Mouse (Mus musculus) neural tube, embryonic 12.5 days (tissue): ENCODE data around the gene Prkab2. TPM values are rescaled to one million over a fixed set of nuclear protein-coding genes. Genes with fewer than 3 reads are reported as not detected.
A peak's percentile ranks its signal among the peaks of the same experiment; 100 is the strongest.

ENCODE experiments used
- ATAC-seq: fragments of 200-750 bp; cut with Nextera tagmentation; 2 replicates; pipeline ENCODE4 v1.8.0; 2017; ENCODE audit warnings: low read depth, mild to moderate bottlenecking, moderate TSS enrichment, moderate library complexity; ENCODE audit not compliant: low FRiP score
- H3K27ac ChIP-seq: fragments of 300-500 bp; sonication (generic); 2 replicates; pipeline ENCODE4 v1.5.1; 2016
- H3K27me3 ChIP-seq: fragments of 300-500 bp; sonication (generic); replicated peaks from 2 replicates; pipeline ENCODE4 v1.6.1; 2016; ENCODE audit warnings: mild to moderate bottlenecking
- H3K36me3 ChIP-seq: fragments of 300-500 bp; sonication (generic); 2 replicates; pipeline ENCODE4 v1.6.1; 2016; ENCODE audit warnings: mild to moderate bottlenecking
- H3K4me1 ChIP-seq: fragments of 300-500 bp; sonication (generic); 2 replicates; pipeline ENCODE4 v1.6.1; 2016
- H3K4me2 ChIP-seq: fragments of 300-500 bp; sonication (generic); replicated peaks from 2 replicates; pipeline ENCODE4 v1.6.1; 2016; ENCODE audit warnings: mild to moderate bottlenecking
- H3K4me3 ChIP-seq: fragments of 300-500 bp; sonication (generic); 2 replicates; pipeline ENCODE4 v1.5.1; 2016
- H3K9ac ChIP-seq: fragments of 300-500 bp; sonication (generic); 2 replicates; pipeline ENCODE4 v1.6.1; 2016; ENCODE audit warnings: mild to moderate bottlenecking
- H3K9me3 ChIP-seq: fragments of 300-500 bp; sonication (generic); 2 replicates; pipeline ENCODE4 v1.6.1; 2016; ENCODE audit warnings: mild to moderate bottlenecking
- WGBS: fragments of 180-500 bp; shearing (Covaris S2); methylation state at CpG from one replicate; pipeline ENCODE4 v1.1.7; 2016; 5-methylcytosine and 5-hydroxymethylcytosine counted together
- polyA plus RNA-seq: library from polyadenylated mRNA; unstranded; fragments of >200 nt; fragmentation: Nextera tagmentation; extraction: Ambion mirVana; gene quantifications from 2 replicates; pipeline ENCODE4 v1.2.1, GENCODE M21; 2016

The Prkab2 gene
- polyA plus RNA-seq, 1 experiment from 2014 or later, result 10.3 TPM

DNA sequence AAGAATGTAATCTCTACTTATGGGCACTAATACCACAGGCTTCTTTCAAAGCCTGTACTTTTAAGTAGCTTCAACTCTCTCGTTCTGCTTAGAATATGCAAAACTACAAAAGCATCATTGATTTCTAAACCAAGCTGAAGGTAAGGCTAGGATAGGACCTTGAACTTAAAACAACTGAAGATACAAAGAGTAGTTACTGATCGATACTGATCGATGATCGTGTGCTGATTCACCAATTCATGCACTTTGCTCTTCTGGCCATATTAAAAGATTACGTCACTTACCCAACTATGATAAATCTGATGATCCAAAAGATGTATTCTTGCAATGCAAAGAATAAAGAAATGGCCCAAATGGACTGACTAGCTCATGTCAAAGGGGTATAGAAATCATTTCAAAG, 4.2 kb upstream of the Prkab2 start:
- H3K27me3 ChIP-seq, result no peaks in the 10 kb centered on the region
- H3K4me3 ChIP-seq, result no peak overlapping the region
- H3K36me3 ChIP-seq, result no peaks in the 10 kb centered on the region
- H3K9me3 ChIP-seq, result no peaks in the 10 kb centered on the region
- no peak overlapping the region for H3K4me2 ChIP-seq
- 0 out of 2 replicates have a peak, but pooled peaks cover 3% of the 10 kb centered on the region for H3K4me1 ChIP-seq
- 90% methylated on average over 5 of the region's 5 CpGs for WGBS
- ATAC-seq, result no peak
- no peak overlapping the region for H3K9ac ChIP-seq
- H3K27ac ChIP-seq, result no peak overlapping the region

DNA sequence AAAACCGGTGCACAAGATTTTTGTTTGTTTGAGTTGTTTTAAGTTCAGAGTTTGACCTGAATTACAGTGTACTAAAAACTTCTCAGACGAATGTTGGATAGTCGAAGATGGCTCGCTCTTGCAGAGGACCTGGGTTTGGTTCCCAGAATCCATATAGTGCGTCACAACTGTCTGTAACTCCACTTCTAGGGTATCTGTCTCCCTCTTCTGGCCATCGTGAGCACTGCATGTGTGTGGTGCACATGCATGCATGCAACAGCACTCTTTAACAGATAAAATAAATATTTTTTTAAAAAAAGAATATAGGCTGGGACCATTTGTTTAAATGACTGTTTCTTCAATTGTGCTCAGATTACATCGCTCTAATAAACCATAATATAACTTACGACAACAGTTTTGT, 3.1 kb upstream of the Prkab2 start:
- no peak overlapping the region for H3K4me3 ChIP-seq
- no peaks in the 10 kb centered on the region for H3K9me3 ChIP-seq
- H3K36me3 ChIP-seq, result no peaks in the 10 kb centered on the region
- no peak overlapping the region for H3K4me2 ChIP-seq
- no peak overlapping the region for H3K27ac ChIP-seq
- 0 out of 2 replicates have a peak, but pooled peaks cover 12% of the 10 kb centered on the region for H3K4me1 ChIP-seq
- H3K9ac ChIP-seq, result no peak overlapping the region
- WGBS, result 85% methylated on average over 8 of the region's 8 CpGs
- ATAC-seq, result no peak
- H3K27me3 ChIP-seq, result no peaks in the 10 kb centered on the region

GRCm38 (mm10) chr3:97658426-97659193, 617 bp downstream of the Prkab2 start:
- peak; percentile 70 for ATAC-seq
- 0 out of 2 replicates have a peak, but pooled peaks cover 12% of the 10 kb centered on the region for H3K4me1 ChIP-seq
- H3K9me3 ChIP-seq, result no peaks in the 10 kb centered on the region
- H3K4me3 ChIP-seq, result peak overlapping the region; percentile 84
- under 1% methylated on average over 41 of the region's 50 CpGs for WGBS
- H3K36me3 ChIP-seq, result 0 out of 2 replicates have a peak, but pooled peaks cover 4% of the 10 kb centered on the region
- H3K27me3 ChIP-seq, result no peaks in the 10 kb centered on the region
- H3K4me2 ChIP-seq, result peak overlapping the region; percentile 73
- peak overlapping the region; percentile 75 for H3K9ac ChIP-seq
- no peak overlapping the region for H3K27ac ChIP-seq

- peak overlapping the region; percentile 73 for H3K4me2 ChIP-seq
- H3K4me3 ChIP-seq, result no peak overlapping the region
- no peaks in the 10 kb centered on the region for H3K27me3 ChIP-seq
- H3K9me3 ChIP-seq, result no peaks in the 10 kb centered on the region
- H3K9ac ChIP-seq, result no peak overlapping the region
- H3K36me3 ChIP-seq, result 0 out of 2 replicates have a peak, but pooled peaks cover 9% of the 10 kb centered on the region
- 0 out of 2 replicates have a peak, but pooled peaks cover 12% of the 10 kb centered on the region for H3K4me1 ChIP-seq
- no peak for ATAC-seq
- no peak overlapping the region for H3K27ac ChIP-seq
- WGBS, result 63% methylated on average over 7 of the region's 7 CpGs
These were observed 1.8 kb downstream of the Prkab2 start for GRCm38 (mm10) chr3:97659746-97660145.

DNA sequence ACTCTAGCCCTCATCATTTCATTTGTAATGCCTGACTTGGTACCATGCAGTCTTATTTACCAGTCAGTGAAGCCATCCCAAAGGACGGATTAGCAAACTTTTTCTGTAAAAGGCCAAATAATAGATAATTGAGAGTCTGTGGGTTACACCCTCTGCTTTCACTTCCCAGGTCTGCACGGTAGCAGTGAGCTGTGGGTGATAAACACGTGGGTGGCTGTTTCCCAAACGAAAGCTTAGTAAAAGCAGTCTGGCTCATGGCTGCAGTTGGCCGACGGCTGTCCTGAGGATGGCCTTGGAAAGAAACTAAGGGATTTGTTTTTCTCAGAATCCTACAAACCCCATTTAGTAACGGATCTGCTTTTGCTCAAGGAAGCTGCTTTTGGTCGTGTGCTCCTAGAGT, 3.2 kb downstream of the Prkab2 start:
- Histone ChIP-seq H3K4me1 (0 out of 2 replicates have a peak, but pooled peaks cover 12% of the 10 kb centered on the region), H3K4me2 (no peak overlapping the region), H3K4me3 (no peak overlapping the region), H3K9ac (no peak overlapping the region), H3K36me3 (0 out of 2 replicates have a peak, but pooled peaks cover 10% of the 10 kb centered on the region), H3K27me3 (no peaks in the 10 kb centered on the region), H3K9me3 (no peaks in the 10 kb centered on the region), H3K27ac (no peak overlapping the region)
- WGBS, result 75% methylated on average over 8 of the region's 8 CpGs
- ATAC-seq, result no peak

GRCm38 (mm10) chr3:97665525-97665924, 7.5 kb downstream of the Prkab2 start:
- H3K27me3 ChIP-seq, result no peaks in the 10 kb centered on the region

DNA sequence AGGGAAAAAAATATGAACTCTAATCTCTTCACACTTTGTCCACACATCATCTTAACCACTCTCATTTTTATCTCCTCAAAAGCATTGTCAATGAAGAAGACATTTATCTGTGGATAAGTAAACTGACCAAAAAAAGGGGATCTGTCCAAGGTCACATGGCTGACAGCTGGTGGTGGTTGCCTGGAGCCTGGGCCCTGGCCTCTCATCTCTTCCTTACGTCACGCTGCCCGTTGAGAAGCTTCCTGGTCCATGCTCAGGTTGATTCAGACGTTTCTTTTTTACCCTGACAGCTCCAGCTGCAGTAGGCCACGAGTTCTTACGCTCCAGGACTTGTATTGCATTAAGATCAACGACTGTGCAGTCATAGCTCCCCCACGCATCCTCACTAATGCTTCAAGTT, 8.2 kb downstream of the Prkab2 start:
- H3K27me3 ChIP-seq, result no peaks in the 10 kb centered on the region
- 85% methylated on average over 8 of the region's 8 CpGs for WGBS
- no peak overlapping the region for H3K4me3 ChIP-seq
- ATAC-seq, result no peak
- H3K9me3 ChIP-seq, result no peaks in the 10 kb centered on the region
- H3K4me2 ChIP-seq, result no peak overlapping the region
- H3K27ac ChIP-seq, result no peak overlapping the region
- peaks cover 42% of the 10 kb centered on the region for H3K36me3 ChIP-seq
- H3K9ac ChIP-seq, result no peak overlapping the region
- no peaks in the 10 kb centered on the region for H3K4me1 ChIP-seq

More at GRCm38 (mm10) chr3:97665525-97665924, 7.5 kb downstream of the Prkab2 start:
- Histone ChIP-seq H3K27ac (no peak overlapping the region), H3K9ac (no peak overlapping the region), H3K9me3 (no peaks in the 10 kb centered on the region), H3K4me2 (no peak overlapping the region), H3K36me3 (peaks cover 39% of the 10 kb centered on the region), H3K4me1 (no peaks in the 10 kb centered on the region), H3K4me3 (no peak overlapping the region)
- no peak for ATAC-seq
- 91% methylated on average over 9 of the region's 9 CpGs for WGBS

DNA sequence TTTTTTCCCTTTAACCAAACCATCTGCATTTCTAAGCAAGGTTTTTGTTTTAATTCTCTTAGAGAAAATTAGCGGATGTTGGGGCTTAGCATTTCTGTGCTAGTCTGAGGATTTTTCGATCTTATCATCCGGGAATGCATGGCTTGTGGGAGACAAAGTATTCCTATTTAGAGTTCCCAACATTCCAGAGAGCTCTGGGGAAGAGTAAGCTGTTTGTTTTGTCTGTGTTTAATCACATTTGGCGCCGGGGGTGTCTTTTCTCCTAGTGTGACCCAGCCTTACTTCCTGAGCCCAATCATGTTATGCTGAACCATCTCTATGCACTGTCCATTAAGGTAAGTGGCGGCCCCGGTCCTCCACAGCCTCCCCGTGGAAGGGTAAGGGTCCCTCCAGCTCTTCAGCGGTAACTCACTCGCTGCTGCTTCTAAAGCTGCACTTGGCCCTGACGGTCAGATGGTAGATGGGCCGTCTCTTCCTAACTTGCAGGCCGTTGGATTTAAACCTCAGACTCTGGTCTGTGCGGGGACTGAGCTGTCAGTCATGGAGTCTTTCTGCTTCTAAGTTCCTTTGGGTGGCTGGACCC, 9.2 kb downstream of the Prkab2 start:
- no peak overlapping the region for H3K9ac ChIP-seq
- H3K9me3 ChIP-seq, result no peaks in the 10 kb centered on the region
- no peaks in the 10 kb centered on the region for H3K27me3 ChIP-seq
- no peak overlapping the region for H3K4me2 ChIP-seq
- H3K4me3 ChIP-seq, result no peak overlapping the region
- ATAC-seq, result no peak
- 93% methylated on average over 14 of the region's 14 CpGs for WGBS
- no peaks in the 10 kb centered on the region for H3K4me1 ChIP-seq
- H3K36me3 ChIP-seq, result peaks cover 48% of the 10 kb centered on the region
- H3K27ac ChIP-seq, result no peak overlapping the region

- H3K27me3 ChIP-seq, result no peaks in the 10 kb centered on the region
- 94% methylated on average over 7 of the region's 7 CpGs for WGBS
- no peak within 1 kb of the TSS for H3K27ac ChIP-seq
These were observed 16.7 kb downstream of the Prkab2 start, which contains the start of gene Gm17651 for GRCm38 (mm10) chr3:97674644-97675110. TSS of gene Gm17651 (minus strand) at chr3:97674694.

DNA sequence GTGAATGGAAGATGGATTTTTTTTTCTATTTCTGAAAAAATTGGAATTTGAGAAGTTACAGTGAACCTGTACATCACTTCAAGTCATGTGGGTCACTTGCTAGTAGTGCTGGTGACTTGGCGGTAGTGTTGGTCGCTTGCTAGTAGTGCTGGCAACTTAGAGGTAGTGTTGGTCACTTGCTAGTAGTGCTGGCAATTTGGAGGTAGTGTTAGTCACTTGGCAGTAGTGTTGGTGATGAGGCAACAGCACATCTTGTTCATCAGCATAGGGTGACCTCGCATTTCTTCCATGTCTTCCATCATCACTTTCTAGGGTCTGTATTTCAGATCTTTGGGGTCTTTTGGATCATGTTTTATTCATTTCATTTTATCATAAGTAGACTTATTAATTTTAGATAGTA, 18.1 kb downstream of the Prkab2 start:
- ATAC-seq, result no peak
- 96% methylated on average over 3 of the region's 3 CpGs for WGBS
- Histone ChIP-seq H3K4me2 (no peak overlapping the region), H3K9ac (no peak overlapping the region), H3K27me3 (no peaks in the 10 kb centered on the region), H3K27ac (no peak overlapping the region), H3K36me3 (peaks cover 6% of the 10 kb centered on the region), H3K4me1 (peaks cover 1% of the 10 kb centered on the region; the same call in 1 of the 2 replicates), H3K4me3 (no peak overlapping the region), H3K9me3 (no peaks in the 10 kb centered on the region)

More at GRCm38 (mm10) chr3:97674644-97675110, 16.7 kb downstream of the Prkab2 start, which contains the start of gene Gm17651:
- Histone ChIP-seq H3K4me3 (no peak within 1 kb of the TSS), H3K36me3 (peaks cover 16% of the 10 kb centered on the region), H3K4me2 (no peak within 1 kb of the TSS), H3K9me3 (no peaks in the 10 kb centered on the region), H3K9ac (no peak within 1 kb of the TSS), H3K4me1 (no peaks in the 10 kb centered on the region)
- ATAC-seq, result no peak

DNA sequence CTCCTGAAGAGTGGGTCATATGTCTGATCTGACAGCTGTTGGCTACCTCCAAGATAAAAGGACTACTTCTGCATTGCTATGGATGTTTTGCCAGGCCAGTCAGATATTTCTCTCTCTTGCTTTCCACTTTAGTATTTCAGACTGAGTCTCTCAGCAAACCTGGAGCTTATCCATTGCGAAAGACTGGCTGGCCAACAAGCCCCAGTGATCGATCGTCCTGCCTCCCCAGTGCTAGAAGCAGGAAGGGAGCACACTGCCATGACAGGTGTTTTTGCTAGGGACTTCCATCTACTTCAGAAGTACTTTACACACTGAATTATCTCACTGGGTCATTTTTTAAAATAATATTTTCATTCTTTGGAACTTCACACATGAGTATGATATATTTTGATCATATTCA, 20.4 kb downstream of the Prkab2 start:
- no peak overlapping the region for H3K4me3 ChIP-seq
- H3K27me3 ChIP-seq, result peaks cover 3% of the 10 kb centered on the region
- H3K27ac ChIP-seq, result no peak overlapping the region
- no peak for ATAC-seq
- H3K9ac ChIP-seq, result no peak overlapping the region
- peaks cover 6% of the 10 kb centered on the region; the same call in 1 of the 2 replicates for H3K4me1 ChIP-seq
- WGBS, result 92% methylated on average over 3 of the region's 3 CpGs
- H3K36me3 ChIP-seq, result no peaks in the 10 kb centered on the region
- no peaks in the 10 kb centered on the region for H3K9me3 ChIP-seq
- H3K4me2 ChIP-seq, result no peak overlapping the region

DNA sequence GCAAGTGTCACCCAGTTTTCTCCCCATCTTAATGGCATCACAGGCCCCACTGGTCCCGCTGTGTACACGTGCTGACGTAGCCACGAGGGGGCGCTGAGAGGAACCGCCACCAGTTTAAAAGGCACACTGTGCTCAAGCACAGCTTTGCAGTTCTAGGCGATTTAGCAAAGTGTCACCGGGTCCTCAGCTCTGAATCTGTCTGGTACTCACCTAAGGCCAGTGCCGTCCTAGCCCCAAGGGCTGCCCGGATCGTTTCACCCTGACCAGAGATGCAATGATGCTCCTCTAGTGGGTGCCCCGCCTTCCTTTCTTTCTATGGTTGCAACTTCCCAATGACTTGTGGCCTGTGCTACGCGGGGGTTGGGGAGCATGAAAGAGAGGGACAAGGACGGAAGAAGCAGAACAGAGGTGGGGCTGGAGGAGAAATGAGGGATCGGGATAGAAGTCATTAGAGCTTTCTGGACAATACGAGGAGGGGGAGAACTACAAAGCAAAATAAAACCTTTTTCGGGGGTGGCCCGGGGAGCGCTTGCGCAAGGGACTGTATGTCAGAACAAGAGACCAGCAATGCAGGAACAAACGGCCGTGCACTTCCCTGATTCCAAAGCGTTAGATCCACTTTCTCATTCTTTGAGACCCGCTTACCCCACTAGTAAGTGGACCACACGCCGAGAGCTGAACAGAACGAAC, 22.8 kb downstream of the Prkab2 start:
- WGBS, result 1% methylated on average over 28 of the region's 28 CpGs
- H3K27me3 ChIP-seq, result peaks cover 16% of the 10 kb centered on the region
- peak overlapping the region; percentile 29; the same call in 1 of the 2 replicates for H3K9ac ChIP-seq
- ATAC-seq, result peak; percentile 77
- peaks cover 11% of the 10 kb centered on the region; the same call in 1 of the 2 replicates for H3K4me1 ChIP-seq
- H3K4me3 ChIP-seq, result peak overlapping the region; percentile 30
- no peaks in the 10 kb centered on the region for H3K36me3 ChIP-seq
- H3K27ac ChIP-seq, result no peak overlapping the region
- H3K9me3 ChIP-seq, result no peaks in the 10 kb centered on the region
- H3K4me2 ChIP-seq, result peak overlapping the region; percentile 70
